Mouse (Mus musculus) gastrocnemius, postnatal 36 days (tissue): ENCODE measurements at regions not wholly inside any gene's neighbourhood (a gene's known extent, or its start where the extent isn't known, plus 50 kb on each side); places are given as distances from the start of the nearest gene placed in this dataset.
"Not testable (repeated sequence)": the region's sequence is repeated elsewhere in the genome, so short reads cannot be mapped to it uniquely, and the experiment has no call there.

Experiments used
- DNase-seq, 2 experiments: peaks; one replicate each; pipeline ENCODE4 v3.0.0; 2022
- intact Hi-C: fragments of 180-260 bp; cut with DNase I; formaldehyde crosslinking; loops from one replicate; pipeline ENCODE4 v1.15.1; 2025

DNA sequence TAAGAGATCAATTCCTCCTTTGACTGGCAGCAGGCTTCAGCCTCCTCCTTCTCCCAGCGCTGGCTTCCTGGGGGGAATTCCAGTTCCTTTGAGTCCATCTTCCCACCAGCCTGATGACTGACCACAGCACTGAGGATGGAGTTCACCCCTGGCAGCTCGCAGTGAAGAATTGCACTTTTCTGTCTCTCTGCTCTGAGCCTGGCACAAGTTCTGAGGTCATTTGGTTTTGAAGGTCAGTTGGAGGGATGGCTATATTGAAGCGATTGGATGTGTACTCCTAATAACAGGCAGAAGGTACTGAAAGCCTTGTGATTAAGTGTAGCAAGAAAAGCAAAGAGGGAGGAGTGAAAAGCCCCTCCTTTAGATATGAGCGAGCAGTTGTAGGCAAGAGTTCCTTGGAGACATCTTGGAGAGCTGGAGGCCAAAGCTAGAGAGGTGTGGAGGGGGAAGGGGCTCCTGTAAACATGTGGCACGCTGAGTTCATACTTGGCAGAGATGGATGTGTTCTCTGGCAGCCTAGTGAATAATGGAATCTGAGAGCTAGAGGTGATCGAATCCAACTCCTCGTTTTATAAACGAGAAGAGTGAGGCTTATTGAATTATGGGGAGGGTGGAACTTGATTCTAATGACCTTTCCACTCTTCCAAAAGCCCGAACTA, 77.1 kb upstream of the Dyrk2 start:
- intact Hi-C loops, result no loop called here
- DNase-seq, result no peak

GRCm38 (mm10) chr10:118927316-118927715, 57.3 kb upstream of the Dyrk2 start:
- intact Hi-C loops, result no loop called here
- no peak for DNase-seq

- DNase-seq, result no peak
- intact Hi-C loops, result no loop called here
Measured at GRCm38 (mm10) chr10:118923473-118924185, 53.6 kb upstream of the Dyrk2 start.

- intact Hi-C loops, DNase-seq: not testable (repeated sequence)
Measured at GRCm38 (mm10) chr10:118922120-118922519, 52.1 kb upstream of the Dyrk2 start.
